Mouse (Mus musculus) right cerebral cortex, postnatal 25 days (tissue): ENCODE data around the gene Ripor3.
A peak's percentile ranks its signal among the peaks of the same experiment; 100 is the strongest.

ENCODE experiments used
- DNase-seq: peaks from one replicate; pipeline ENCODE4 v3.0.0; 2022

The Ripor3 gene

GRCm38 (mm10) chr2:168028376-168028775 is 18.0 kb upstream of the Ripor3 start:
- DNase-seq = no peak

GRCm38 (mm10) chr2:168026467-168026866 is 16.0 kb upstream of the Ripor3 start:
- DNase-seq = no peak

- no peak for DNase-seq
Measured at GRCm38 (mm10) chr2:168025882-168026281, 15.5 kb upstream of the Ripor3 start.

- DNase-seq = peak; percentile 60
Measured at GRCm38 (mm10) chr2:168025174-168025573, 14.8 kb upstream of the Ripor3 start.

- DNase-seq = no peak
Measured at GRCm38 (mm10) chr2:168023763-168024402, 13.5 kb upstream of the Ripor3 start.

- peak; percentile 11 for DNase-seq
Measured at GRCm38 (mm10) chr2:168019201-168019715, 8.8 kb upstream of the Ripor3 start.

- DNase-seq = no peak
Measured at GRCm38 (mm10) chr2:168016951-168017391, 6.6 kb upstream of the Ripor3 start.

GRCm38 (mm10) chr2:168010893-168011292 is 475 bp upstream of the Ripor3 start:
- DNase-seq = no peak

- no peak for DNase-seq
Measured at GRCm38 (mm10) chr2:168008132-168008531, 2.3 kb downstream of the Ripor3 start.

- no peak for DNase-seq
Measured at GRCm38 (mm10) chr2:168006489-168006888, 3.9 kb downstream of the Ripor3 start.

- no peak for DNase-seq
Measured at GRCm38 (mm10) chr2:168005616-168006015, 4.8 kb downstream of the Ripor3 start.

GRCm38 (mm10) chr2:168005005-168005404 is 5.4 kb downstream of the Ripor3 start:
- no peak for DNase-seq

GRCm38 (mm10) chr2:168004369-168004768 is 6.0 kb downstream of the Ripor3 start:
- DNase-seq = no peak

- no peak for DNase-seq
Measured at GRCm38 (mm10) chr2:168003431-168003830, 7.0 kb downstream of the Ripor3 start.

- DNase-seq = no peak
Measured at GRCm38 (mm10) chr2:168002884-168003283, 7.5 kb downstream of the Ripor3 start.

- no peak for DNase-seq
Measured at GRCm38 (mm10) chr2:168002188-168002587, 8.2 kb downstream of the Ripor3 start.

- no peak for DNase-seq
Measured at GRCm38 (mm10) chr2:167999145-167999743, 11.2 kb downstream of the Ripor3 start.

- DNase-seq = no peak
Measured at GRCm38 (mm10) chr2:167997562-167997961, 12.9 kb downstream of the Ripor3 start.

- DNase-seq = no peak
Measured at GRCm38 (mm10) chr2:167996672-167997215, 13.7 kb downstream of the Ripor3 start.

- DNase-seq = no peak
Measured at GRCm38 (mm10) chr2:167995870-167996635, 14.4 kb downstream of the Ripor3 start.

- DNase-seq = no peak
Measured at GRCm38 (mm10) chr2:167993260-167993659, 17.2 kb downstream of the Ripor3 start.

- DNase-seq = no peak
Measured at GRCm38 (mm10) chr2:167989310-167989709, 21.1 kb downstream of the Ripor3 start.

GRCm38 (mm10) chr2:167987640-167988039 is 22.8 kb downstream of the Ripor3 start:
- no peak for DNase-seq
